ENCODE assay signal across 20 mouse cellular contexts in the genomic region with DNA sequence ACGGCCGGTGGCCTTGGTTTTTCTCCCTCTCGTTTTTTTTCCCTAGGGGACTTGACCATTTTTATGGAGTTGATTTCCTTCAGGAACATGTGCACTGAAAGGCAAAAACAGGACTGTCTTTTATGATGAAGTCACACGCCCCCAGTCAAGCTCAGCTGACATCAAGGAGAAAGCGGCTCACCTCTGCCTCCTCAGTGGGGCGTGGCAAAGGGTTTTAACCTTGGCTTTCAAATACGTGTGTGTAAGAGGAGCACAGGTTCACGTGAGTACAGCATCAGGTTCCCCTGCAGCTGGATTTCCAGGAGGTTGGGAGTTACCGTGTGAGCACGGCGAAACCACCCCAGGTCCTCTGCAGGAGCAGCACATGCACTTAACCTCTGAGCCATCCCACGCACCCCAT. TPM values are rescaled to one million over a fixed set of nuclear protein-coding genes. Genes with fewer than 3 reads are reported as not detected.
DNase-seq lines count a peak whose midpoint lies in the region; ATAC-seq and TF ChIP-seq lines count a peak whose summit lies in the region.
"Had no signal": no experiment of that assay in that cellular context is flagged by ENCODE, and none has a peak within 500 bp of the region (broad histone marks: within the 10 kb centered on the region; RNA-seq: fewer than 3 reads in every experiment).

No protein-coding gene starts in this region.

- WGBS in intestine, embryonic 15.5 days: 66% methylated on average over 12 of the region's 12 CpGs
- 59% methylated on average over 12 of the region's 12 CpGs for WGBS in intestine, postnatal 0 days
- WGBS in kidney, embryonic 15.5 days: 43% methylated on average over 12 of the region's 12 CpGs
- WGBS in kidney, embryonic 14.5 days: 34% methylated on average over 12 of the region's 12 CpGs
- 65% methylated on average over 12 of the region's 12 CpGs for WGBS in intestine, embryonic 16.5 days

- H3K27me3 ChIP-seq in intestine, embryonic 15.5 days (replicated peaks): no peaks in the 10 kb centered on the region
- H3K27me3 ChIP-seq in intestine, postnatal 0 days (replicated peaks; ENCODE audit: control insufficient read depth, insufficient read depth, low read length): no peaks in the 10 kb centered on the region
- no peaks in the 10 kb centered on the region for H3K27me3 ChIP-seq in kidney, embryonic 15.5 days
- no peaks in the 10 kb centered on the region for H3K27me3 ChIP-seq in kidney, embryonic 14.5 days (ENCODE audit: control insufficient read depth, insufficient read depth, low read length)
- no peaks in the 10 kb centered on the region for H3K27me3 ChIP-seq in intestine, embryonic 16.5 days (replicated peaks; ENCODE audit: control insufficient read depth, insufficient read depth, low read length)
- H3K27me3 ChIP-seq: CH12.LX; forebrain, embryonic 12.5 days; hindbrain, embryonic 15.5 days; Patski had no signal

- H3K4me1 ChIP-seq in intestine, embryonic 15.5 days (replicated peaks): peaks cover 6% of the 10 kb centered on the region
- no peaks in the 10 kb centered on the region for H3K4me1 ChIP-seq in intestine, postnatal 0 days (replicated peaks; ENCODE audit: control insufficient read depth, insufficient read depth, low read length)
- H3K4me1 ChIP-seq in kidney, embryonic 15.5 days: peaks cover 39% of the 10 kb centered on the region
- peaks cover 22% of the 10 kb centered on the region for H3K4me1 ChIP-seq in kidney, embryonic 14.5 days (ENCODE audit: control insufficient read depth, insufficient read depth, low read length)
- peaks cover 11% of the 10 kb centered on the region for H3K4me1 ChIP-seq in intestine, embryonic 16.5 days (ENCODE audit: control insufficient read depth, insufficient read depth, low read length)

- H3K9ac ChIP-seq in intestine, embryonic 15.5 days: no peak overlapping the region
- no peak overlapping the region for H3K9ac ChIP-seq in intestine, postnatal 0 days (ENCODE audit: low read depth, low read length)
- H3K9ac ChIP-seq in kidney, embryonic 15.5 days: no peak overlapping the region
- H3K9ac ChIP-seq in kidney, embryonic 14.5 days (ENCODE audit: low read depth, low read length): no peak overlapping the region
- no peak overlapping the region for H3K9ac ChIP-seq in intestine, embryonic 16.5 days (ENCODE audit: low read depth, low read length)
- H3K9ac ChIP-seq: embryonic facial prominence, embryonic 12.5 days; forebrain, embryonic 12.5 days; heart, embryonic 13.5 days; hindbrain, embryonic 15.5 days had no signal

- no peak overlapping the region for H3K4me2 ChIP-seq in intestine, embryonic 15.5 days (replicated peaks)
- H3K4me2 ChIP-seq in intestine, postnatal 0 days (replicated peaks; ENCODE audit: low read depth): no peak overlapping the region
- no peak overlapping the region for H3K4me2 ChIP-seq in kidney, embryonic 15.5 days
- H3K4me2 ChIP-seq in kidney, embryonic 14.5 days (replicated peaks; ENCODE audit: low read depth, low read length): no peak overlapping the region
- no peak overlapping the region for H3K4me2 ChIP-seq in intestine, embryonic 16.5 days (ENCODE audit: low read depth, low read length)
- H3K4me2 ChIP-seq: embryonic facial prominence, embryonic 12.5 days; forebrain, embryonic 12.5 days; heart, embryonic 13.5 days; hindbrain, embryonic 15.5 days had no signal

- no peak overlapping the region for H3K4me3 ChIP-seq in intestine, embryonic 15.5 days (replicated peaks)
- H3K4me3 ChIP-seq in intestine, postnatal 0 days (ENCODE audit: low read depth, low read length): no peak overlapping the region
- no peak overlapping the region for H3K4me3 ChIP-seq in kidney, embryonic 15.5 days (replicated peaks)
- no peak overlapping the region for H3K4me3 ChIP-seq in kidney, embryonic 14.5 days (ENCODE audit: low read length)
- no peak overlapping the region for H3K4me3 ChIP-seq in intestine, embryonic 16.5 days (ENCODE audit: low read length)
- H3K4me3 ChIP-seq: embryonic facial prominence, embryonic 12.5 days; forebrain, embryonic 12.5 days; heart, embryonic 13.5 days; hindbrain, embryonic 15.5 days had no signal

- ATAC-seq in intestine, embryonic 15.5 days: peak; percentile 61; the same call in 1 of the 2 replicates
- no peak for ATAC-seq in intestine, postnatal 0 days
- no peak; the same call in 1 of the 2 replicates for ATAC-seq in kidney, embryonic 15.5 days (replicated peaks; ENCODE audit: low FRiP score)
- ATAC-seq in kidney, embryonic 14.5 days (ENCODE audit: low FRiP score, low TSS enrichment): no peak
- 0 out of 2 replicates have a peak, but pooled peaks have one; percentile 21 for ATAC-seq in intestine, embryonic 16.5 days
- ATAC-seq: forebrain, embryonic 16.5 days; Patski had no signal

- DNase-seq in urinary bladder, postnatal 14 days (ENCODE audit: low spot score): no peak
- DNase-seq: adrenal gland, adult 8-10 months; adrenal gland, postnatal 36 days; cerebellum, adult 2 months; cerebellum, postnatal 10 days; embryo, embryonic 11 days; gastrocnemius, postnatal 10 days; heart, postnatal 36 days had no signal

- no peak overlapping the region for H3K27ac ChIP-seq in intestine, embryonic 15.5 days
- H3K27ac ChIP-seq in intestine, postnatal 0 days (ENCODE audit: low read depth, low read length): no peak overlapping the region
- peak overlapping the region; percentile 9; the same call in 1 of the 2 replicates for H3K27ac ChIP-seq in kidney, embryonic 15.5 days
- no peak overlapping the region for H3K27ac ChIP-seq in kidney, embryonic 14.5 days (ENCODE audit: low read depth, low read length)
- no peak overlapping the region for H3K27ac ChIP-seq in intestine, embryonic 16.5 days (ENCODE audit: low read length)
- H3K27ac ChIP-seq: embryonic facial prominence, embryonic 12.5 days; forebrain, embryonic 12.5 days; heart, embryonic 13.5 days; hindbrain, embryonic 15.5 days had no signal

- H3K36me3 ChIP-seq in intestine, embryonic 15.5 days: no peaks in the 10 kb centered on the region
- 0 out of 2 replicates have a peak, but pooled peaks cover 3% of the 10 kb centered on the region for H3K36me3 ChIP-seq in intestine, postnatal 0 days (ENCODE audit: control insufficient read depth, insufficient read depth)
- no peaks in the 10 kb centered on the region for H3K36me3 ChIP-seq in kidney, embryonic 15.5 days
- H3K36me3 ChIP-seq in kidney, embryonic 14.5 days (ENCODE audit: control insufficient read depth, insufficient read depth, low read length): no peaks in the 10 kb centered on the region
- H3K36me3 ChIP-seq in intestine, embryonic 16.5 days (ENCODE audit: control insufficient read depth, insufficient read depth, low read length): no peaks in the 10 kb centered on the region
- H3K36me3 ChIP-seq: embryonic facial prominence, embryonic 12.5 days; forebrain, embryonic 12.5 days; hindbrain, embryonic 15.5 days had no signal

- H3K9me3 ChIP-seq in intestine, embryonic 15.5 days: no peaks in the 10 kb centered on the region
- H3K9me3 ChIP-seq in intestine, postnatal 0 days (ENCODE audit: control insufficient read depth): no peaks in the 10 kb centered on the region
- no peaks in the 10 kb centered on the region for H3K9me3 ChIP-seq in kidney, embryonic 15.5 days (replicated peaks)
- H3K9me3 ChIP-seq in kidney, embryonic 14.5 days (ENCODE audit: control insufficient read depth, low read length): no peaks in the 10 kb centered on the region
- H3K9me3 ChIP-seq in intestine, embryonic 16.5 days (ENCODE audit: control insufficient read depth, low read length): no peaks in the 10 kb centered on the region
- H3K9me3 ChIP-seq: embryonic facial prominence, embryonic 12.5 days; forebrain, embryonic 12.5 days; heart, embryonic 13.5 days; hindbrain, embryonic 15.5 days had no signal

- TF ChIP-seq CTCF in intestine, postnatal 0 days (IDR thresholded peaks at IDR 0.05; ENCODE audit: low read depth): no peak

RNA-seq across cellular contexts. Expression of a gene that starts 33.7 kb away (rescaled TPM):
- 17.0 and 18.8 TPM in 2 replicates for polyA plus RNA-seq in intestine, embryonic 15.5 days (2015; fragmentation: Nextera tagmentation; extraction: Ambion mirVana)
- polyA plus RNA-seq in intestine, postnatal 0 days (2015; fragmentation: Nextera tagmentation; extraction: Ambion mirVana): 6.0 and 6.9 TPM in 2 replicates
- polyA plus RNA-seq in kidney, embryonic 15.5 days (2015; fragmentation: Nextera tagmentation; extraction: Ambion mirVana): 26.2 and 26.5 TPM in 2 replicates
- polyA plus RNA-seq in kidney, embryonic 14.5 days (2014; fragmentation: Nextera tagmentation; extraction: Ambion mirVana): 14.5 and 23.0 TPM in 2 replicates
- polyA plus RNA-seq in intestine, embryonic 16.5 days (2015; fragmentation: Nextera tagmentation; extraction: Ambion mirVana): 15.5 and 16.1 TPM in 2 replicates

Comparison
In these comparisons a context has a peak if more than half of its experiments do, and no peak if none do; other contexts are left out.
1. ATAC-seq: peak in intestine, embryonic 15.5 days (single experiment) and intestine, embryonic 16.5 days (single experiment); none in intestine, postnatal 0 days (single experiment), kidney, embryonic 15.5 days (single experiment) and kidney, embryonic 14.5 days (single experiment).